Mouse (Mus musculus): ENCODE measurements around the gene Vipas39.
"Not testable (repeated sequence)": the region's sequence is repeated elsewhere in the genome, so short reads cannot be mapped to it uniquely, and the experiment has no call there.

The Vipas39 gene

GRCm38 (mm10) chr12:87266108-87266826, at the start of gene Vipas39, which contains the start of gene Ahsa1:
Vipas39 (minus strand) TSS chr12:87266256.
Ahsa1 (plus strand) TSS chr12:87266479.
- peak; percentile 63 to 72 for DNase-seq (ENCODE audit: low spot score in 2 of 2)

DNA sequence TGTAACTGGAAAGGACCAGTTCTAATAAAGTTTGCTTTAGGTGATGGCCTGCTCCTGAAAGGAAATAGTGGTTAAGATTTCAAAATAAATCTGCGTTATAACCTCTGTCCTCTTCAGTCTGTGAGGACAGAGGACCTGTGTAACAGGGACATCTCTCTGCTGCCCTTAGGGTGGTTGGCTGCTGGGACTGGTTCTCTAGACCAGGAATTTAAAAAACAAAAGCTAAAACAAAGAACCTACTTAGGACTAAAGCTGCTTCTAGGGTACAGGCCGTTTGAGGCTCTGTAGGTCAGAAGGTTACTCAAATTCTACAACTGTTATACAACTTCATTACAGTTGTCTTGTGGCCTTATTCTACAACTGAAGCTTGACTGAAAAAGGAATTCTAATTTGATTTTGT, 47.0 kb upstream of the Vipas39 start:
- DNase-seq (ENCODE audit: low spot score in 2 of 2): no peak

- DNase-seq (ENCODE audit: low spot score in 2 of 2): not testable (repeated sequence)
Observed at GRCm38 (mm10) chr12:87306584-87306844, 40.5 kb upstream of the Vipas39 start.

GRCm38 (mm10) chr12:87305767-87306583, 39.9 kb upstream of the Vipas39 start:
- no peak for DNase-seq (ENCODE audit: low spot score in 2 of 2)

DNA sequence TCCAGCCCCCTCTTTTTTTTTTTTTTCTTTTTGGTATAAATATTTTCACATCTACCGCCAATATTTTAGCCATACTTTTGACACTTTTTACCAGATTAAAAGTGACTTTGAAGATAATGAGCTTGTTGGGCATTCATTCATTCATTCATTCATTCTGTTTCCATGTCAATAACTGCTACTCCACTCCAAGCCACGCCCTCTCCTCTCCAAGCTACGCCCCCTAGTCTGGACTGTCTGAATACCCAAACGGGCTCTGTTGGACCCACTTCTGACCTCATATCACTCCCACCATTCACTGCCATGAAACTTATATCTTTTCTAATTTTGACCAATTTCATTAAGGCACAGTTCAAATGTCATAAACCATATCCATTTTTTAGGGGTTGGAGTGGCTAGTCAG, 35.1 kb upstream of the Vipas39 start:
- DNase-seq (ENCODE audit: low spot score in 2 of 2): no peak

- no peak for DNase-seq (ENCODE audit: low spot score in 2 of 2)
Observed at GRCm38 (mm10) chr12:87300441-87300690, 34.3 kb upstream of the Vipas39 start.

- no peak for DNase-seq (ENCODE audit: low spot score in 2 of 2)
Observed at GRCm38 (mm10) chr12:87299657-87300440, 33.8 kb upstream of the Vipas39 start, which contains the start of gene Ism2. Ism2 (minus strand) TSS chr12:87299705.

DNA sequence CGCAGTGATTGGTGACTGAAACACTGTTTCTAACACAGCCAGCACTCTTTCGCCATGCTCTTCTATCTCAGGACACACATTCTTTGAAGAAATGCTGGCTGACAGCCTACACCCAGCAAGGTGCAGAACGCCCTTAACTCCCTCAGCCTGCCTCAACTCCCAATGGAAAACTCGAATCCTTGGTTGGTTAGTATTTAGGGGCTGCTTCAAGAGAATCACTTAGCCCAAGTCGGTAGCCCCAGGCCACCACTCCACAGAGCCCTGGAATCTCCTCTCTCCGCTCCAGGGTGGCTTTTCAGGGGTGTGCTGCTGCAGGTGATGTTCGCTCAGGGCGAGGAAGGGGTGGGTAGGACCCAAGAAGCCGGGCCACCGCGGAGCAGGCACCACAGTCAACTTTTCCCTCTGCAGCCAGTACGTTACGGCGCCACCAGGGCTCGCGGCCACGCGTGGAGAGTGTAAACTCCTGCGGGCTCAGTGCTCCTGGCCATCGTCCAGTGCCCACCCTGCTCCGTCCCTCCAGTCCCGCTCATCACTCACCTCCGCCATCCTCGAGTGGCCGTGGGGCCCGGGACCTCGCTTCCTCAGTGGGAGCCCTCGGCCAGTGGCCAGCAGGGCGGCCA, 33.1 kb upstream of the Vipas39 start:
- DNase-seq (ENCODE audit: low spot score in 2 of 2): no peak

DNA sequence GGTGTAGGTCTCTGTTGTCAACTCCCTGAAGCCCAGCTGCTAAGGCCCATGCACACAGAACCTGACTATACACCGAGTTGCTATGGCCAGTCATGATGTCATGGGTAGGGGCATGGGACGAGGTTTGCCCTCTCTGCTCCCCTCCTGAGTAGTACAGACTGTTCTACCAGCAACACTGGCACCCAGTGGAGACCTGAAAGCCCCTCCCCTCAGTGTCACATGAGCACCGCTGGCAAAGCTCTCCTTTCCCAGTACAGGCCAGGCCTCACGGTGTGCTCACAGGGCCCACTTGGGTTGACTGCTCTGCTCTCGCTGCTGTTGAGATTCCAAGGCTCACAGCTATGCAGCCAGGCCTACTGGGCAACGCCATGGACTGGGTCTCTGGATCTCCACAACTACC, 27.9 kb upstream of the Vipas39 start:
- no peak for DNase-seq (ENCODE audit: low spot score in 2 of 2)

- no peak for DNase-seq (ENCODE audit: low spot score in 2 of 2)
Observed at GRCm38 (mm10) chr12:87289100-87289499, 23.0 kb upstream of the Vipas39 start.

DNA sequence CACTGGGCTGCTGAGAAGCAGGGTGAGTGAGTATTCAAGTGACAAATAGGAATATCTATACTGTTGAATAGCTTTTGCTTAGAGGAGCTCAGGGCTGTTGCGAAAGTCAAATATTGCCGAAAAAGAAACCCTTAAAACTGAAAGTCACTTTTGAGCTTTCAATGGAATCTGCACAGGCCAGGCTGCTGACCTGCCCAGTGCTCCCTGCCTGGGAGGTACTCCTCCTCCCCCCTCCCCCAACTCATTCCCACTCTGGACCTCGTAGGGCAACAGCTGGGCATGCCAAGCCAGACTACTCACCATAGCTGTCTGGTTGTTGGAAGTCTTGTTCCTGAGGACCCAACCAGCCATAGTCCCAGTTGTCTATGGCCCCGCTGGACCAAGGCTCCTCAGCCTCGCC, 18.7 kb upstream of the Vipas39 start:
- DNase-seq (ENCODE audit: low spot score in 2 of 2): no peak

- no peak for DNase-seq (ENCODE audit: low spot score in 2 of 2)
Observed at GRCm38 (mm10) chr12:87284268-87284667, 18.2 kb upstream of the Vipas39 start.

DNA sequence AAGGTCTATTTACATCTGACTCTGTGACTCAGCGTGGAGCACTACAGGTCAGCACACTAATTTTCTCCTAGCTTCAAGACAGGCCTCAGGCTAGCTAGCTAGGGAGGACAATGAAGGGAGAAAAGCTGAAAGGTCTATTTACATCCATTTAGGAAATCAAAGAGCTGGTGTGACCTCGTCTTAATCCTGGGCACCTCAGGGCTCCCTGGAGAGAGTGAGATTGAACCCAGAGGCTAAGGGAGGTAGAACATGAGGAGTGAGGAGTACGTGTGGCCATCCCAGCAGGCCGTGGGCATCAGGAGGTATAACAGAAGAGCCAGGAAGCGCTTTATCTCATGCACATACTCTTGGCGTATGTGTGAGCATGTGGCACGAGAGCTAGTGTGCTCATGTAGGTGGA, 17.6 kb upstream of the Vipas39 start:
- DNase-seq (ENCODE audit: low spot score in 2 of 2): no peak

GRCm38 (mm10) chr12:87282743-87283142, 16.7 kb upstream of the Vipas39 start:
- no peak for DNase-seq (ENCODE audit: low spot score in 2 of 2)

DNA sequence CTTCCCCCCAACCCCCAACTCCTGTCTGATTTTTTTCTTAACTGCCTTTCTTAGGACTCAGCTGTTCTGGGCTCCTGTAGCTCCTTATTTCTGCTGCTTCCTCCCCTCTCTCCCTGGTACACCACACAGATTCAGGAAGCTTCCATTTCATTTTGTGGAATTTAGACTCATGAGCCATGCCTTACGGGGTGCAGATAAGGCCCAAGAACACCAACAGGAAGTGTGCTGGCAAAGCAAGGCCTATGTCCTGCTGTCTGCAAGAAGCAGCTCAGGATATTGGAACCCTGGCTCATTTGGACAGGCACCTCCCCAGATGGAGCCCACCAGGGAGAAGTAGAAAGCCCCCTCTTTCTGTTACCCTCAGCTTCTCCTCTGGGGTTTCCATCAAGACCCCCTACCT, 15.7 kb upstream of the Vipas39 start:
- no peak for DNase-seq (ENCODE audit: low spot score in 2 of 2)

DNA sequence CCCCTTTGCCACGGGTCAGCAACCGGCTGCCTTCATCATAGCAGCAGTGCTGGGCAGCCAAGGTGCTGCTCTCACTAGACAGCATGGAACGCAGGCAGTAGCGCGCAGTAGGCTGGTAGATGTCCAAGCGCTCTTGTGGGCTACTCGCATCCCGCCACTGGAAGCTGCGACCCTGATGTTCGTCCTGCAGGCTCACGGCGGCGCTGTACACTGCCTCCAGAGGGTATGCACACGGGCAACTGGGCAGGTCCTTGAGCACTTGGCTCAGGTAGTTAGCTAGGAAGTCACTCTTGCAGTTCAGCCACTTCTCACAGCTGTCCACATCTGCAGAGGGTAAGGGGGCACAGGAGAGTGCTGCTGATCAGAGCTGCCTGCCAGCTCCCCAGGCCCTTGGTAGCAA, 13.8 kb upstream of the Vipas39 start:
- no peak for DNase-seq (ENCODE audit: low spot score in 2 of 2)

GRCm38 (mm10) chr12:87279350-87279749, 13.3 kb upstream of the Vipas39 start:
- DNase-seq (ENCODE audit: low spot score in 2 of 2): no peak

DNA sequence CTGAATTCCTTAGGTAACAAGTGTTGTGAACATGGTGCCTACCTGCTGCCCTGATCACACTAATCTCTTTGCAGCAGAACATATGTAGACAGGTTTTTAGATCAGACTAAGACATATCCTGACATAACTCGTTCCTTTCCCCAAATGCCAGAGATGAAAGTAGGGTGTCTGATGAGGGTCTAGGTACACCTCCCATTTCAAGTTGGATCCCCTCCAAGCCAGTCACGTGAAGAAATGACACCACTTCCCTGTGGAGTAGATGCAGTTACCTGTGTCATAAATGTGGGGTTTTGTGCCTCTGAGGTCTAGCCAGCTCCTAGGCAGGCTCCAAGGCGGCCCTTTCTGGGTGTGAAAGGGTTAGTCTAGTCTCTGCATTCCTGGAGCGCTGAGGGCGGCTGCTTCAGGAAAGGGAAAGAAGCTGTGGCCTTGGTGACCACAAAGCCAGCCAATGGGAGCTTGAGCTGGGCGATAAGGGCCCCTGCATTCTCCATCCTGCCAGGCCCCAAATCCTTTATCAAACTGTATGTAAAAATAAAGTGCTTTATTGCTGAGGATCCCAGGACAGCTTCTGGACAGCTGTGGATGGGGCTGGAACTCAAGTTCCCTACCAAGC, 12.2 kb upstream of the Vipas39 start:
- DNase-seq (ENCODE audit: low spot score in 2 of 2): no peak

- not testable (repeated sequence) for DNase-seq (ENCODE audit: low spot score in 2 of 2)
Observed at GRCm38 (mm10) chr12:87277251-87277650, 11.2 kb upstream of the Vipas39 start.

GRCm38 (mm10) chr12:87274853-87275831, 9.1 kb upstream of the Vipas39 start:
- DNase-seq (ENCODE audit: low spot score in 2 of 2): no peak

DNA sequence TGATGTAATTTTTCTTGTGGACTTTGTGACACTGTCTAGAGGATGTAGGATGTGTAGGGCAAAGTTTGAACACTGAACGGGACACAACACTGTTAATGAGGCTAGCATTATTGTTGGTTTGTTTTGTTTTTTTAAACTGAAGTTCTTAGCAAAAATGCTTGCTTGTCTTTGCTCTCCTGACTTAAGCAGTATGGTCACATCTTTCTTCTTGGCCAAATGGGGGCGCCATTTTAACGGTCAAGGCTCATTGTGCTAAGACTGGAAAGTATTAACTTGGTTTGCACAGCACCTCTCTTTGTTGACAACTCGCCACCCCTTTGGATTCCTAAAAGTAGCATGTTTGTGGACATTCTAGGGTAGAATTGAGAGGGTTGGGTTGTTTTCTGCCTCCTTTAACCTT, 1.6 kb upstream of the Vipas39 start:
- peak in 1 of 2 experiments; percentile 14 for DNase-seq (ENCODE audit: low spot score in 2 of 2)
